Comparison of ENCODE assay signal across 8 mouse cellular contexts in genomic region chr11:109485398-109486045, GRCm38 (mm10). TPM values are rescaled to one million over a fixed set of nuclear protein-coding genes. Genes with fewer than 3 reads are reported as not detected.
A peak's percentile ranks its signal among the peaks of the same experiment; 100 is the strongest.
DNase-seq lines count a peak whose midpoint lies in the region.

No protein-coding gene starts in this region.

- intact Hi-C loops in left cerebral cortex, postnatal 14 days (cut with DNase I), result no loop called here

- DNase-seq in cerebellum, adult 11-12 months, result peak; percentile 58
- no peak for DNase-seq in cerebellum, adult 8-10 months
- peak; percentile 50 for DNase-seq in retina, postnatal 1 day
- no peak for DNase-seq in retina, embryonic 14.5 days (ENCODE audit: low spot score)
- peak; percentile 26 to 37 for DNase-seq in left cerebral cortex, postnatal 14 days (ENCODE audit: low spot score in 2 of 2)
- DNase-seq in right cerebral cortex, postnatal 14 days, result peak; percentile 39
- DNase-seq in spleen, adult 18-20 months, result no peak
- DNase-seq in thymus, postnatal 25 days, result no peak

RNA-seq across cellular contexts. Expression of gene Slc16a6, which starts 12.1 kb away (rescaled TPM):
- 10 to 100 TPM in 1 of 2 experiments, 1 to 10 TPM in 1; 9.6 to 11.4 TPM for total RNA-seq in left cerebral cortex, postnatal 14 days (2021)

RNA-seq across cellular contexts. Expression of gene Arsg, which starts 12.3 kb away (rescaled TPM):
- total RNA-seq in left cerebral cortex, postnatal 14 days (2021), result 1 to 10 TPM; 5.9 to 7.1 TPM

RNA-seq across cellular contexts. Expression of gene Amz2, which starts 59.8 kb away (rescaled TPM):
- 10 to 100 TPM; 61.9 to 62.2 TPM for total RNA-seq in left cerebral cortex, postnatal 14 days (2021)

Comparison
In these comparisons a context has a peak if more than half of its experiments do, and no peak if none do; other contexts are left out.
1. DNase-seq: peak in cerebellum, adult 11-12 months (single experiment), retina, postnatal 1 day (single experiment), left cerebral cortex, postnatal 14 days (2 of 2) and right cerebral cortex, postnatal 14 days (single experiment); none in cerebellum, adult 8-10 months (single experiment), retina, embryonic 14.5 days (single experiment), spleen, adult 18-20 months (0 of 2) and thymus, postnatal 25 days (single experiment).